Mouse (Mus musculus) bone marrow, adult 2 months (tissue): ENCODE results near the gene Tbc1d30.

Experiments used
- CTCF ChIP-seq: fragments of 200-500 bp; IDR thresholded peaks from 2 replicates; pipeline ENCODE4 v1.5.1; 2011; ENCODE audit warnings: low read length, control low read depth; ENCODE audit not compliant: control insufficient read depth, insufficient read depth
- POLR2A ChIP-seq: fragments of 200-500 bp; IDR thresholded peaks from 2 replicates; pipeline ENCODE4 v1.6.1; 2011; ENCODE audit warnings: low read depth, mild to moderate bottlenecking, control low read depth, low read length, borderline replicate concordance; ENCODE audit not compliant: control insufficient read depth

- TF ChIP-seq CTCF = no peak
- TF ChIP-seq POLR2A = no peak
Measured at GRCm38 (mm10) chr10:121228422-121228953, 122.6 kb downstream of the Tbc1d30 start.
